Mouse (Mus musculus): Measurements from ENCODE around the gene Spns1. TPM values are rescaled to one million over a fixed set of nuclear protein-coding genes. Genes with fewer than 3 reads are reported as not detected.
"Not testable (repeated sequence)": the region's sequence is repeated elsewhere in the genome, so short reads cannot be mapped to it uniquely, and the experiment has no call there.

Gene Spns1
- polyA plus RNA-seq (2015; fragmentation: Nextera tagmentation; extraction: Ambion mirVana) = 55.2 and 57.9 TPM in 2 replicates

- H3K4me2 ChIP-seq = peak within 1 kb of the TSS; percentile 98
- peak within 1 kb of the TSS; percentile 88 for H3K4me3 ChIP-seq
- peaks cover 24% of the 10 kb centered on the region for H3K36me3 ChIP-seq
- H3K27me3 ChIP-seq = no peaks in the 10 kb centered on the region
- no peaks in the 10 kb centered on the region for H3K9me3 ChIP-seq
- WGBS = under 1% methylated on average over 33 of the region's 33 CpGs
- peak within 1 kb of the TSS; percentile 75 for H3K27ac ChIP-seq
- H3K9ac ChIP-seq = peak within 1 kb of the TSS; percentile 92
- ATAC-seq (ENCODE audit: insufficient number of reproducible peaks, low FRiP score, low TSS enrichment, low read depth) = peak; percentile 95
- H3K4me1 ChIP-seq = peaks cover 13% of the 10 kb centered on the region
Measured at GRCm38 (mm10) chr7:126377278-126378158, at the start of gene Spns1. Gene Spns1, minus strand, starts transcription at chr7:126377450.

GRCm38 (mm10) chr7:126424161-126424560 lies 46.9 kb upstream of the Spns1 start:
- H3K36me3 ChIP-seq = no peaks in the 10 kb centered on the region
- H3K4me3 ChIP-seq = no peak overlapping the region
- H3K4me2 ChIP-seq = no peak overlapping the region
- H3K9me3 ChIP-seq = no peaks in the 10 kb centered on the region
- ATAC-seq (ENCODE audit: insufficient number of reproducible peaks, low FRiP score, low TSS enrichment, low read depth) = no peak
- H3K9ac ChIP-seq = no peak overlapping the region
- no peaks in the 10 kb centered on the region for H3K27me3 ChIP-seq
- peaks cover 10% of the 10 kb centered on the region for H3K4me1 ChIP-seq
- 69% methylated on average over 6 of the region's 6 CpGs for whole genome bisulfite sequencing
- no peak overlapping the region for H3K27ac ChIP-seq

- no peak overlapping the region for H3K9ac ChIP-seq
- no peak for ATAC-seq (ENCODE audit: insufficient number of reproducible peaks, low FRiP score, low TSS enrichment, low read depth)
- H3K9me3 ChIP-seq = no peaks in the 10 kb centered on the region
- H3K36me3 ChIP-seq = no peaks in the 10 kb centered on the region
- 83% methylated on average over 5 of the region's 5 CpGs for WGBS
- no peaks in the 10 kb centered on the region for H3K27me3 ChIP-seq
- H3K27ac ChIP-seq = no peak overlapping the region
- H3K4me3 ChIP-seq = no peak overlapping the region
- H3K4me2 ChIP-seq = no peak overlapping the region
- H3K4me1 ChIP-seq = no peaks in the 10 kb centered on the region
Measured at GRCm38 (mm10) chr7:126421756-126422155, 44.5 kb upstream of the Spns1 start.

- Histone ChIP-seq H3K9me3 (no peaks in the 10 kb centered on the region), H3K27ac (no peak overlapping the region), H3K36me3 (no peaks in the 10 kb centered on the region), H3K27me3 (no peaks in the 10 kb centered on the region), H3K4me3 (no peak overlapping the region), H3K4me2 (no peak overlapping the region), H3K4me1 (no peaks in the 10 kb centered on the region), H3K9ac (no peak overlapping the region)
- 63% methylated on average over 3 of the region's 3 CpGs for WGBS
- no peak for ATAC-seq (ENCODE audit: insufficient number of reproducible peaks, low FRiP score, low TSS enrichment, low read depth)
Measured at GRCm38 (mm10) chr7:126418496-126418895, 41.2 kb upstream of the Spns1 start.

- no peak overlapping the region for H3K4me2 ChIP-seq
- no peaks in the 10 kb centered on the region for H3K27me3 ChIP-seq
- no peak overlapping the region for H3K4me3 ChIP-seq
- no peaks in the 10 kb centered on the region for H3K36me3 ChIP-seq
- H3K4me1 ChIP-seq = no peaks in the 10 kb centered on the region
- no peaks in the 10 kb centered on the region for H3K9me3 ChIP-seq
- H3K9ac ChIP-seq = no peak overlapping the region
- no peak for ATAC-seq (ENCODE audit: insufficient number of reproducible peaks, low FRiP score, low TSS enrichment, low read depth)
- 90% methylated on average over 4 of the region's 4 CpGs for WGBS
- H3K27ac ChIP-seq = no peak overlapping the region
Measured at GRCm38 (mm10) chr7:126417606-126418005, 40.4 kb upstream of the Spns1 start.

GRCm38 (mm10) chr7:126417045-126417444 lies 39.8 kb upstream of the Spns1 start:
- H3K4me2 ChIP-seq = no peak overlapping the region
- no peak overlapping the region for H3K27ac ChIP-seq
- no peaks in the 10 kb centered on the region for H3K9me3 ChIP-seq
- ATAC-seq (ENCODE audit: insufficient number of reproducible peaks, low FRiP score, low TSS enrichment, low read depth) = no peak
- H3K4me1 ChIP-seq = no peaks in the 10 kb centered on the region
- no peaks in the 10 kb centered on the region for H3K36me3 ChIP-seq
- no peak overlapping the region for H3K9ac ChIP-seq
- no peak overlapping the region for H3K4me3 ChIP-seq
- H3K27me3 ChIP-seq = no peaks in the 10 kb centered on the region
- WGBS = 57% methylated on average over 8 of the region's 8 CpGs

GRCm38 (mm10) chr7:126416615-126417014 lies 39.4 kb upstream of the Spns1 start:
- no peak overlapping the region for H3K27ac ChIP-seq
- no peak overlapping the region for H3K9ac ChIP-seq
- H3K27me3 ChIP-seq = no peaks in the 10 kb centered on the region
- no peak for ATAC-seq (ENCODE audit: insufficient number of reproducible peaks, low FRiP score, low TSS enrichment, low read depth)
- H3K9me3 ChIP-seq = no peaks in the 10 kb centered on the region
- H3K4me3 ChIP-seq = no peak overlapping the region
- 69% methylated on average over 2 of the region's 2 CpGs for WGBS
- no peak overlapping the region for H3K4me2 ChIP-seq
- no peaks in the 10 kb centered on the region for H3K36me3 ChIP-seq
- no peaks in the 10 kb centered on the region for H3K4me1 ChIP-seq

GRCm38 (mm10) chr7:126414725-126415124 lies 37.5 kb upstream of the Spns1 start, which contains the start of gene Cd19:
Gene Cd19, minus strand, starts transcription at chr7:126414889.
- H3K4me2 ChIP-seq = no peak within 1 kb of the TSS
- WGBS = 89% methylated on average over 6 of the region's 6 CpGs
- no peaks in the 10 kb centered on the region for H3K4me1 ChIP-seq
- no peaks in the 10 kb centered on the region for H3K9me3 ChIP-seq
- H3K9ac ChIP-seq = no peak within 1 kb of the TSS
- no peaks in the 10 kb centered on the region for H3K36me3 ChIP-seq
- ATAC-seq (ENCODE audit: insufficient number of reproducible peaks, low FRiP score, low TSS enrichment, low read depth) = no peak
- H3K4me3 ChIP-seq = no peak within 1 kb of the TSS
- H3K27me3 ChIP-seq = no peaks in the 10 kb centered on the region
- H3K27ac ChIP-seq = no peak within 1 kb of the TSS

GRCm38 (mm10) chr7:126411061-126411460 lies 33.8 kb upstream of the Spns1 start:
- Histone ChIP-seq H3K36me3 (no peaks in the 10 kb centered on the region), H3K9ac (no peak overlapping the region), H3K27me3 (no peaks in the 10 kb centered on the region), H3K4me2 (no peak overlapping the region), H3K27ac (no peak overlapping the region), H3K4me3 (no peak overlapping the region), H3K9me3 (no peaks in the 10 kb centered on the region), H3K4me1 (no peaks in the 10 kb centered on the region)
- ATAC-seq (ENCODE audit: insufficient number of reproducible peaks, low FRiP score, low TSS enrichment, low read depth) = no peak
- 88% methylated on average over 4 of the region's 4 CpGs for WGBS

GRCm38 (mm10) chr7:126408686-126409085 lies 31.4 kb upstream of the Spns1 start:
- Histone ChIP-seq H3K4me3 (no peak overlapping the region), H3K27ac (no peak overlapping the region), H3K4me1 (no peaks in the 10 kb centered on the region), H3K4me2 (no peak overlapping the region), H3K36me3 (no peaks in the 10 kb centered on the region), H3K9ac (no peak overlapping the region), H3K9me3 (no peaks in the 10 kb centered on the region), H3K27me3 (no peaks in the 10 kb centered on the region)
- no peak for ATAC-seq (ENCODE audit: insufficient number of reproducible peaks, low FRiP score, low TSS enrichment, low read depth)
- 77% methylated on average over 2 of the region's 2 CpGs for WGBS

GRCm38 (mm10) chr7:126402518-126402917 lies 25.3 kb upstream of the Spns1 start:
- not testable (repeated sequence) for H3K9ac ChIP-seq; H3K9me3 ChIP-seq; H3K4me1 ChIP-seq; H3K4me2 ChIP-seq; H3K4me3 ChIP-seq; H3K36me3 ChIP-seq; H3K27ac ChIP-seq; ATAC-seq (ENCODE audit: insufficient number of reproducible peaks, low FRiP score, low TSS enrichment, low read depth); H3K27me3 ChIP-seq
- 73% methylated on average over 8 of the region's 8 CpGs for WGBS

GRCm38 (mm10) chr7:126399548-126399947 lies 22.3 kb upstream of the Spns1 start:
- ATAC-seq (ENCODE audit: insufficient number of reproducible peaks, low FRiP score, low TSS enrichment, low read depth) = no peak
- 7% methylated on average over 5 of the region's 5 CpGs for WGBS
- H3K9ac ChIP-seq = no peak overlapping the region
- no peaks in the 10 kb centered on the region for H3K9me3 ChIP-seq
- no peak overlapping the region for H3K4me3 ChIP-seq
- H3K4me2 ChIP-seq = no peak overlapping the region
- peaks cover 4% of the 10 kb centered on the region for H3K4me1 ChIP-seq
- no peaks in the 10 kb centered on the region for H3K36me3 ChIP-seq
- H3K27ac ChIP-seq = no peak overlapping the region
- H3K27me3 ChIP-seq = no peaks in the 10 kb centered on the region
